Mouse (Mus musculus) granulocyte monocyte progenitor cell, adult 5-6 weeks (primary cell): ENCODE data around the gene Naa40. TPM values are rescaled to one million over a fixed set of nuclear protein-coding genes. Genes with fewer than 3 reads are reported as not detected.

Experiments used
- ATAC-seq: replicated peaks from 2 replicates; pipeline ENCODE4 v1.8.0; 2016; ENCODE audit warnings: mild to moderate bottlenecking, moderate TSS enrichment, inconsistent platforms; ENCODE audit not compliant: poor library complexity, severe bottlenecking
- total RNA-seq, 2 experiments: library from RNA; stranded (forward) in 1 of 2; stranded (reverse) in 1 of 2; fragments of 200-712, 200-1000 nt in 1 of 2; fragments of >200 nt in 1 of 2; fragmentation: Nextera tagmentation in 1 of 2; gene quantifications; 2 replicates each; pipeline ENCODE4 v1.2.3; 2014 to 2017

Gene Naa40
- 67.4 and 72.3 TPM in 2 replicates for total RNA-seq (2014; fragmentation: Nextera tagmentation)
- total RNA-seq (2017) = 42.9 and 49.3 TPM in 2 replicates

DNA sequence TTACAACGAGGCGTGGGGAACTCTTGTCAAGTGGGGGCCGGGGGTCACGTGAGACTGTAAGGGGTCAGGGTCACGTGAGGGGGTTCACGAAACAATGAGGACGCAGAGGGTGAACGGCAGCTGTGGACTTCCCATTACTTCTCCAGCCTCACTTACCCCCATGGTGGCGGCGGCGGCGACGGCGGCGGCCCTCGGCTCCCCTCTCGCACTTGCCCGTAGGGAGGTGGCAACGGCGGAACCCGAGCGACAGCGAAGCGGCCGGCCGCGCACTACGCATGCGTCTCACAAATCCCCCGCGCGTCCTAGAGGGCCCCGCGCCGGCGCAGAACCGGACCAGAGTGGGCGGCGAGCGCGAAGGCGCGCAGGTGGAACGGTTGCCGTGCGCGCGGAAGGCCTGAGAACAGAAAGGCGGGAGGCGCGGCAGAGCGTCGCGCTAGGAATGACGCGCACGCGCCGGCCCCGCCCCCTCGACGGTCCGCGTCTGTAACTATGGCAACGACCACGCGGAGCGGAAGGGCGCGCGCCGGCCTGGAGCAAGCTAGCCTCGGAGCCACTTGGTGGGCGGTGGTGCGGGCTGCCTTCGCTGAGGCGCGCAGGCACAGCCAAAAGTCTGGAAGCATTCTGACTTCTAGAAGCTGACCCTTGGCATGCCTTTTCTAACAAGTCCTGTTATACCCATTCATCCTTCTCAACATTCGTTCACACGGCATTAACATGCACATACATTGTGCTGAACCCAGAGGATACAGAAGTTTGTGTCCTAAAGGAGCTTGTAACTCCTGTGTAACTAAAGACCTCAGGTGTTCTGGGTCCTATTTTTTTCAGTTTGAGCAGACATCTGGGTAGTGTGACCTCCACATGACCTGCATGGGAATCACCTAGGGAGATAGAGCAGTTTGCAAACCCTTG, at the start of gene Naa40:
Naa40 (minus strand) TSS at position 402 of the 909 bp plus-strand sequence.
- ATAC-seq = peak; percentile 94

DNA sequence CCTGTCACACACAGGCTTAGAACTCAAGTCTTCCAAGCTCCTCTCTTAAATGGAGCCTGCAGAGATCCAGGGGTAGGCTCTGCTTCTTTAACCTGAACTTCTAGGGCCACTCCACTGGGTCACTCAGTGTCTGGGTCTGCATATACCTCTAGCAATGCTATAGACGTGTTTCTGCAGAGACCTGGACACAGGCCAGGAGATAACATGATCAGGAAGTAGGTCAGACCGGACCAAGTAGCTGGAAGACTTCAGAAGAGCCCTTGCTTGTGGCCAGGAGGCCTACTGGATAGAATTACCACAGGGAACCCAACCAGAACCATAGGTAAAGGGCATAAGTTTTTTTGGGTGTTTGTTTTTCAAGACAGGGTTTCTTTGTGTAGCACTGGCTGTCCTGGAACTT, 48.8 kb upstream of the Naa40 start:
- ATAC-seq = no peak

DNA sequence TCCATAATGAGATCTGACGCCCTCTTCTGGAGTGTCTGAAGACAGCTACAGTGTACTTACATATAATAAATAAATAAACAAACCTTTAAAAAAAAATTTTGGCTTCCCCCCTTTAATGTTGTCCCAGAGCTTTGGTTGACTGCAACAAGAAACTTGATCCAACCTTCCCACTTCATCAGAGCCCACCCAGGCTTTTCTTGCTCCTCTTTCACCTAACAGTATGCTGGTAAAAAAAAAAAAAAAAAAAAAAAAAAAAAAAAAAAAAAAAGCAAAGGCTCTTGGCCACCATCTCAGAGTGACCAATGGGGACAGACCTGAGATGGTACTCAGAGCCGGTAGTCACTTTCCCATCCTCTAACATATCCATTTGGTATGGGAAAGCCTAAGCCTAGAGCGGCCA, 47.3 kb upstream of the Naa40 start:
- no peak for ATAC-seq

DNA sequence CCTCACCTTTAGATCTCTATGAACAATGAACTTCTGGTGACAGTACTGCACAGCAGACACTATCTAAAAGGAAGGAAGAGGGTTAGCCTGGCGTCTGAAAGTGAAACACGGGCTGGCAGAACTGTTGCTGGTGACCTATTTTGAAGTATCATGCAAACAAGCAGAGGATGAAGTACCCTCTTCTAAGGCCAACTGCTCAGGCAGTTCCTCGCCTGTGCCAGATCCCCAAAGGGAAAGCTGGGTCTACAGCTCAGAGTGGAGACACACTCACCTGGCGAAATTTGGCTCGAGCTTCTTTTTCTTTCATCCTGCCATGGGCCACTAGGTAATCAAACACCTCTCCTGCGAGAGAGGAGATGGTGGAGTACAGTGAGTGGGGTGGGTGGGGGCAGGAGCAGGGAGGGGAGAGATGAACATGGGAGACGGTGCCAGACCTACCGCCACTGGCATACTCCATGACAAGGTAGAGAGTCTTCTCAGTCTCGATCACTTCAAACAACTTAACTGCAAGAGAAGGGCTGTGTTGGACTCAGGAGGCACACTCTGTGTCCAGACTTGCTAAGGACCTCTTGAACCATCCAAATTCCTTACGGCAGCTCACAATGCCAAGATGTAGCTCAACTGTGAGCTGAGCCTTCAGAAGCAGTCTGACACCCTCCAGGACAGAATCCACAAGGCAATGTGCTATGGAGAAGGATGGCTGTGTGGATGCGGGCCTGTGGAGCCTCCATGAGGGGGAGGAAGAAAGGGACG, 45.8 kb upstream of the Naa40 start:
- ATAC-seq = no peak

DNA sequence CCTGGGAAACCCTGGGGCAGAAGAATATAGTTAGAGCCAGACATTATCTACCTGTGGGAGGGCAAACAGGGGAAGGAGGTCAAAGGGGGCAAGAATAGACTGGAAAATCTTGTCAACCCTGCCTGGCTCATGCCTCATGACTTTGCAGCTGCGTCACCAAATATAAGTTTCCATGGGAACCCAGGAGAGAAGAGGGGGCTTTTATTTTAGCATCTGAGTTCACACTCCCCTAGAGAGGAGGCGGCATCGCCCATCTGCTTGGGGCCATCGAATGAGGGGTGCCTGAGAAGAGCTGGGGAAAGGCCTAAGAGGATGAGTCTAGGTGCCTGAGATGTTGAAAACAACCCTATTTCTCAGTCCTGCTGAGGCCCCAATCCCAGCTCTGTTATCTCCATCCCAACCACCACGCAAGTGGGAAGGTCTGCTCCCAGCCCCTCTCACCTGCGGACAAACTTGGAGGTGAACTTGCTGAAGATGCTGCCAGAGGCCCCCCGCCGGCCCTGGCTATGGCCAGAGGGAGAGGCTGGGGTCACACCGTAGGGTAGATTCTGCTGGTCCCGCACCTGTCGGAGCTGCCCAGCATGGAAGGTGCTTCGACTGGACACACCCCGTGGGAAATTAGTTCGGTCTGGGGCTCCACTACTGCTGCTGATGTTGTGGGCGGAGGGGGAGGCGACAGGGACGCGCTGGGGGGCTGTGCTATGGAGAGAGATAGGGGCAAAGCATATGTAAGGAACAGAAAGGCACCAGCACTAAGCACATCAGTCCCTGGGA, 39.8 kb upstream of the Naa40 start:
- no peak for ATAC-seq

DNA sequence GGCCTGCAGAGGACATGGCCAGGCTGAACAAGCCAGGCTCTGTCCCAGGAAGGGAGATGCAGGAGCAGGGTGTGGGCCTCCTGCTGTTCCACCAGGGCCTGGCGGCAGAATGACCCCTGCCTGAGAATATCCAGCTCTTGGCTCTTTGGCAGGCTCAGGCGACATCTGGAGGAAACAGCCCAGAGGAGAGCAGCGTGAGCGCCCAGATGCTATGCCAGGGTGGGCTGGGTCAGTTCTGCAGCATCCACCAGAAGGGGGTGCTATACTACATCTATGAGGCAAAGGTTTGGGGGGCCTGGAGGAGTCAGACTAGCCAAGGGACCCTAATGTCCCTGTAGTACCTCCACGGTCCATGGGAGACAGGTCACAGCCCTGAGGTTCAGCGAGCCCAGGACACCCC, 38.1 kb upstream of the Naa40 start:
- peak; percentile 57 for ATAC-seq

DNA sequence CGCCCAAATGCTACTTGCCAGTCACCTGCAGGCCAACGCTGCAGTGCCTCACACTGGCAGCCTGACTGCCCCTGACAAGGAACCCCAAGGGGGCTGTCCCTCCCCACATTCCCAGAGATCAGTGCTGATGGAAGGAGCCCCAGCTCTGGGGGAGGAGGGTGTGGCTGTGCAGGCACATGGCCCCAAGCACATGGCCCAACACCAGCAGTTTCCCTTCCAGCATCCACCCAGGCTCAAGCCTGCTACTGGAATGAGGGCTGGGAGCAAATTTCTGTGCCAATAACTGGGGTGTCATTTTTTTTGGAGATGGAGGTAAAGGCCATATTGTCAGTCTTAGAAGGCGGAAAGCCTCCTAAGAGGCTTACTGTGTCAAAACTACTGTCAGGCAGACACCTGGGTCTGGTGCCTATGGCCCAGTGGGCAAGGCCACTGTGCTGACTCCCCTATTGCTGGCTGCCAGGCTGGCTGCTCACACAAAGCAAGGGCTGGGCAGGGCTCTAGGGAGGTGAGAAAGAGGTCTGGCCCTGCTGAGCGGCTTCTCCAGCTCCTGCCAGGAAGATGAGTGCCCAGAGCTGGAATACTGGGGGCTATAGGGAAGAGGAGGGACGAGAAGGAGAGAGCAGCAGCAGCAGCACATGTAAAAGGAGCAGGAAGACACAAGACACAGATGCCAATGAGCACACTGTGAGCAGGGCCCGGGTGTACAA, 37.4 kb upstream of the Naa40 start:
- ATAC-seq = no peak

DNA sequence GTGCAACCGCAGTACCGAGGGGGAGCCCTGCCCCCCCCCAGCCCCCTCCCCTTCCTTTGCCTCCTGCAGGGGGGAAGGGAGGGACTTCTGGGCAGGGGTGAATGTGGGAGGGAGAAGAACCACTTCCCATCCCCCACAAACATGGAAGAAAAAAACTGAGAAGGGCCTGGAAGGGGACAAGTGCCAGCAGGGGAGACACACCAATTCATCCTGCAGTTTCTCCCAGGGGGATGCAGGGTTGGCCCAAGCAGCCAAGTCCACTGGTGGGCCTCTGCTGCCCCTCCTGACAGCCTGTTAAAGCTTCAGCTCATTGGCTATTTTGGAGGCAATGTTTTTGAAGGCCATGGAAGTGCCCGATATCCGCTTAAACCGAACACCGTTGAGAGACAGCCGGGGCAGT, 35.8 kb upstream of the Naa40 start:
- no peak for ATAC-seq

DNA sequence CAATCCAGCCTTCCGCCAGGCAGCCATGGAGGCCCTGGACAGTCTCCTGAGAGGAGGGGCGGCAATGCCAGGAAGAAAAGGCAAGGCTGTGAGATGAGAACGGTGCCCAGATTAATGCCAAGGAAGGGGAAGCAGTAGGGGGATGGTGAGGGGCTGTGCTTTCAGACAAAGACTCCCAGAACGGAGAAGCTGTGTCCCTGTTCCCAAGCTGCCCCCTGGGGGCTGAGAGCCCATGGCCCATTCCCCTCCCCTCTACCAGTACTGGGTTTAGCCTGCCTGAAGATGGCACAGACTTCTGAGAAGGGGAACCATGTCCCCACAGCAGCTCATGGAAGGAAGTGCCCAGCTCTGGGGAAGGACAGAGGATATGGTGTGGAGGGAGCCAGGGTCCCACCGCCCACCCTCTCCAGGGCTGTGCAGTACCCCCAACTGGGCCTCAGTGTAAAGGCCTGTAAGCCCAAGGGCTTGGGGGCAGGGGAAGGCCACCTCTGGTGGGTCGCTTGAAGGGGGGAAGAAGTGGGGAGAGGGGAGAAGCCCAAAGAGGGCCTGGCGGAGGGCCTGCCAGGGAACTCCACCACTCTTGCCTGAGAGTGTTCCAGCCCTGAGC, 35.2 kb upstream of the Naa40 start:
- ATAC-seq = no peak

DNA sequence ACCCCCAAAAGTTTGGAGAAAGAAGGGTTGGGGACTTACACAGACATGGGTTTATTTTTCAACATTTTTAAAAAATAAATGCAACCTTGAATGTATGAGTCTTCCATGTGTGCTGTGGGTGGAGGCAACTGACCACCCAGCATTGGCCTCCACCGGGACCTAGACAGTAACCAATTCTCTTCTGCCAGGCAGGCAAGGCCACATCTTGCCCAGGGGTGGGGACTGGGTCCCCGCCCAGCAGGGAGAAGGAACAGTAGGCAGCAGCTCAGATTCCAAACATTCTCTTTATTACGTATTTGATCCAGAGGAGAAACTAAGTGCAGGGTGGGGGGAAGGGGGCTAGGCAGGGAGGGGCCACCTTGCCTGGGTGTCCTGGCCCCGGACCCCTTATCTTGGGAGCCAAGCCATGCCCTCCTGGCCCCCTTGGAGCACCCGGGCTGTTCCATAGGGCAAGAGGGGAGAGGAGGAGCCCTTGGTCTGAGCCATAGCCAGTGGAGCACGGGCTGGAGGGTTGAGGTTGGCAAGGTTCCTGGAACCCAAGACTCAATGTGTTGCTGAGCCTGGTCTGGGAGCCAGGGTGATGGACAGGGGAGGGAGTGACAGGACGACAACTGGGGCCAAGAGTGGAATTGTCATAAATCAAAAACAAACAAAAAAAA, 34.3 kb upstream of the Naa40 start:
- no peak for ATAC-seq

DNA sequence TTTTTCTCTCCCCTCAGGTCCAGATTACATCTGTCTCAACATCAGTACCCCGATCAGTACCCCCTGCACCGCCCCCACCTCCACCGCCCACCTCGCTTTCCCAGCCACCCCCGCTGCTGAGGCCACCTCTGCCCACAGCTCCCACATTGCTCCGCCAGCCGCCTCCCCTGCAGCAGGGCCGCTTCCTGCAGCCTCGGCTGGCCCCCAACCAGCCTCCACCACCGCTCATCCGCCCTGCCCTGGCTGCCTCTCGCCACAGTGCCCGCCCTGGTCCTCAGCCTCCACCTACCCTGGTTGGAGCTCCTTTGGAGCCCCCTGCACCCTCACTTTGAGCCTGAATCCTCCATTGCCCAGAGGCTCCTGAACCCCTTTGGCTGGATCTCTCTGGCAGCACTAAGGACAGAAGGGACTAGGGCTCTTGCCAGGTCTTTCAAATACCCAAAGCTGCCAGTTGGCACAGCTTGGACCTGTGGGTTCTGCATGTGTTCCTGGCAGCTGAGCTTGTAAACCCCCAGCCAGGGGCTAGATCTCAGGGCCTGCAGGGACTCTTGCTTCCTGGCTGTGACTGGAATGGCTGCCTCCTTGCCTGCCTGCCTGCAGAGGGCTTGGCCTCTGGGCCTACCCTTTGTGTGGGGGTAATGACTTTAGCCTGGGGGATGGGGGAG, 33.5 kb upstream of the Naa40 start:
- ATAC-seq = no peak

DNA sequence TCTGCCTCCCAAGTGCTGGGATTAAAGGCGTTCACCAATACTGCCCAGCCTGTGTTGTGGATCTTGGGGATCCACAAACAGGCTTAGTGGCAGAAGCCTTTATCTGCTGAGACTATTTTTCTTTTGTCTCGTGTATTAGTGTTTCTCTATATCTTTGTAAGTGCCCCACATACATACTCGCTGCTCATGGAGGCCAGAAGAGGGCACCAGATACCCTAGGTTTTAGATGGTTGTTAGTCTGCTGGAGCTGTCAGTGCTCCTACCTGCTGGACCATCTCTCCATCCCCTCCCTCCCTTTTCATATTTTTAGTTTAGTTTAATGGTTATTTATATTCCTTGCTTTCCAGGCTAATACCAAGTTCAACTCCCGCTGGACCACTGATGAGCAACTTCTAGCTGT, 32.5 kb upstream of the Naa40 start:
- ATAC-seq = no peak

DNA sequence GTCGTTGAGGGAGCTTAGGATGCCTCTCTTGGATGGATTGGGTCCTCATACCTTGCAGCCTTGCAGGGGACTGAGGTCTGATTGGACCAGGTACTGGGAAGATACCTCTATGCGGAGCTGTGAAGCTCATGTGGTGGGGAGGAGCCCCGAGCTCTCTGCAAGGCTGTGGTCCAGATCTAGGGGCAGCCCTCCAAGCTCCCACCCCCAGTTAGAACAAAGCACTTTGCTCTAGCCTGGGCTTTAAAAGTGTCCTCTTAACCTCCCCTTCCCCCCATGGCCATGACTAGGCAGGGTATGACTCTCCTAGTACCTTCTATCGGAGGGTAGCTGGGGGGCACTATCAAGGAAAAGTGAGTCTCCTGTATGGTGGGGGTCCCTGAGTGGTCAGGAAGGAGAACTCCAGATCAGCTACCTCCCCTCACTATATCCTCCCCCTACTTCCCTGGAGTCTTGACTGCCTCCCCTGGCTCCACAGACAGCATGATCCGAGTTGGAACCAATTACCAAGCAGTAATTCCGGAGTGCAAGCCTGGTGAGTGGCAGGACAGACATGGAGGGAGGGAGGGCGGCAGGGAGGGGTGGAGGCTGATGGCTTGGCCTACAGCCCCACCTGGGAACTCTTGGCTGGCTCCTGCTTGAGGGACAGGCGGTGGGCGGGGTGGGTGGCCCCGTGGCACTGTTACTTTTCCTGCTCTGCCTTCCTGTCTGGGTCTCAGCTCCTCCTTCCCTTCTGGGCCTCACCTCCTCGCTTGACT, 28.5 kb upstream of the Naa40 start:
- ATAC-seq = no peak

DNA sequence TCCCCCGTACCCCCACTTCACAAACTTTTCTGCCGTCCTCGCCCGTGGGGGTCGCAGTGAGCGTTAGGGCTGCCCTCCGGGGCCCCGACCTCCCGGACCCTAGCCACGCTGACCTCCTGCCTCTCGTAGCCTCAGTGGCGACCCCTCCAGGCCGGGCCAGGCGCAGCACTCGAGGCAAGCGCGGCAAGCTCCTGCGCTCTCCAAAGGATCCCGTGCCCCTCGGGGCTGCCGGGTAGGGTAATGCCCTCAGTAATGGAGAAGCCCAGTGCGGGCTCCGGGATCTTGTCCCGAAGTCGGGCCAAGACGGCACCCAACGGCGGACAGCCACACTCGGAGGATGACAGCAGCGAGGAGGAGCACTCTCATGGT, 27.7 kb upstream of the Naa40 start:
- ATAC-seq = peak; percentile 53

DNA sequence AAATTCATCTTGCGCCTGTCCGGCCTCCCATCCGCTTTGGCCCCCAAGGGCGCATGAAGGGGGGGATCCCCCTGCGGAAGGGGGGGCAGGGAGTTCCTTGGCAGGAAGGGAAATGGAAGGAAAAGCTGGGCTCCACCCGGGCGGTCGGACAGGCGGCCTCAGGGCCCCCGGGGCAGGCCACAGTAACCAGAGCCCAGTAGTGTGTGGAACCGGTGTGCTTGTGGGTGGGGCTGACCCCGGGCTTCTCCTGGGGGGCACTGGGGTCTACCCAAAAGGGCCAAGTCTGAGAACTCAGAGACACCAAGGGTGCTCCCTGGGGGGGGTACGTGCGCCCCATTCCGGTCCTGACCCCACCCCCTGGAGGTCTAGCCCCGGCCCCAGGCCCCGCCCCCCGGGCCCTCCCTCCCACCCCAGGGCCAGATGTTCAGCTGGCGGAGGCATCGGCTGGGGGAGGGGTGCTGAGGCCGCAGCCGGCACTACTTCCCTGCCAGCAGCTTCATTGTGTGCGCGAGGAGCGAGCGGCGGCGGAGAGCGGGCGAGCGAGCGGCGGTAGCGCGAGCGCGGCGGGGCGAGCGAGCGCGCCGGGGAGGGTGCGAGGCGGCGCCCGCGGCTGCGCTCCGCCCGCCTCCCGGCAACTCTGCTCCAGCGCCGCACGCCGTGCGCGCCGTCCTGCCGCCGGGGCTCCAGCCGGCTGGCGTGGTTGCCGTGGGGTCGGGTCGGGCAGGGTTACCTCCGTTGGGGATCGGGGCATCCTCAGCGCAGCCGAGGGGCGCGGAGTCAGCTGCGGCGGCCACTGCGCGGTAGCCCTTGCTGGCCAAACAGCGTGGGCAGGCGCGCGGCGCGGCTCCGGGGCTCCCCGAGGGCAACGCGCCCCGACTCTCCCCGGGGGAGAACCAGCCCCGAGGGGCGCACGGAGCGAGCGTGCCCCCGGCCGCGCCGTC, 27.1 kb upstream of the Naa40 start:
- ATAC-seq = peak; percentile 46

DNA sequence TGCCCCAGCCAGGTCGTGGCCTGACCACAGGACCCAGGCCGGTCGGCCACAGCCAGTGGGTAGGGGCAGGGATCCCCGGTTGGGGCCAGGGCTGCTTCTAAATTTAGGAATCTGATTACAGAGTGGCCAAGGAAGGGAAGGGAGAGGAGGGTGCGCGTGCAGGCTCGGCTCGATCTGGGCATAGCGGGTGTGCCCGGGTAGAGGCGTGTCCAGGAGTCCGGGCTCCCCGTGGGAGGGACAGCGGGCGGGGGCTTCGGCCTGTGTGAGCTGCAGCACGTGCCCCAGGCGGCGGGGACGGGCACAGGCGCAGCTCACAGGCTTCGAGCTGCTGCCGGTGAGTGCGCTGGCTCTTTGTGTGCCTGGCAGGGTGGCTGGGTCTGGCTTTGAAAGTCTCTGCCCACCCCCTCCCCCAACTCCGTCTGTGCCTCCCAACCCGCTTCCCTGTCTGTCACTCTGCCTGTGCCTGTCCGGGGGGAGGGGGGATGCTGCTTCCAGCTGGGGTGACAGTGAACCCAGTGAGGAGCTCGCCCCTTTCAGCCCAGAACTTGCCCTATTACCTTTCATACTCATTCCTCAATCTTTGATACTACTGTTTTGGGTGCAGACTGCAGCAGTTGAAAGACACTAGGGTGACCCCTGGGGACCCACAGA, 26.2 kb upstream of the Naa40 start, which contains the start of gene Rcor2:
Rcor2 (plus strand) TSS at position 235 of the 651 bp plus-strand sequence.
- peak; percentile 42 for ATAC-seq
